Mouse (Mus musculus) layer of hippocampus, adult 8-10 months (tissue): ENCODE results near the gene Ppef2. TPM values are rescaled to one million over a fixed set of nuclear protein-coding genes. Genes with fewer than 3 reads are reported as not detected.

Experiments used
- DNase-seq, 2 experiments: peaks; one replicate each; pipeline ENCODE4 v3.0.0; 2022; ENCODE audit warnings: low spot score in 2 of 2
- total RNA-seq, 4 experiments: library from RNA; stranded (reverse); gene quantifications; 2 replicates each; pipeline ENCODE4 v1.2.4; 2022

Gene Ppef2
- 1 to 10 TPM in 1 of 4 experiments, under 1 TPM in 3; 0.34 to 1.2 (median 0.71) TPM for total RNA-seq

GRCm38 (mm10) chr5:92256218-92256617, at the start of gene Ppef2:
Ppef2 (minus strand) TSS chr5:92256278.
- DNase-seq = no peak

GRCm38 (mm10) chr5:92304291-92304690, 48.2 kb upstream of the Ppef2 start:
- no peak for DNase-seq

- no peak for DNase-seq
Observed at GRCm38 (mm10) chr5:92302149-92302840, 46.2 kb upstream of the Ppef2 start.

- DNase-seq = no peak
Observed at GRCm38 (mm10) chr5:92294525-92294924, 38.4 kb upstream of the Ppef2 start.

GRCm38 (mm10) chr5:92291652-92292414, 35.8 kb upstream of the Ppef2 start:
- no peak for DNase-seq

GRCm38 (mm10) chr5:92287840-92288239, 31.8 kb upstream of the Ppef2 start:
- no peak for DNase-seq

GRCm38 (mm10) chr5:92283107-92283506, 27.0 kb upstream of the Ppef2 start:
- DNase-seq = no peak

- no peak for DNase-seq
Observed at GRCm38 (mm10) chr5:92282571-92282970, 26.5 kb upstream of the Ppef2 start.

GRCm38 (mm10) chr5:92278942-92279537, 23.0 kb upstream of the Ppef2 start:
- DNase-seq = no peak

- peak; percentile 81 to 83 for DNase-seq
Observed at GRCm38 (mm10) chr5:92277437-92278394, 21.6 kb upstream of the Ppef2 start, which contains the start of gene Naaa. Naaa (minus strand) TSS chr5:92278170.

- no peak for DNase-seq
Observed at GRCm38 (mm10) chr5:92270496-92270895, 14.4 kb upstream of the Ppef2 start.

- DNase-seq = peak; percentile 84 to 91
Observed at GRCm38 (mm10) chr5:92263761-92264359, 7.8 kb upstream of the Ppef2 start.

GRCm38 (mm10) chr5:92262646-92263045, 6.6 kb upstream of the Ppef2 start:
- DNase-seq = no peak

- no peak for DNase-seq
Observed at GRCm38 (mm10) chr5:92254476-92254875, 1.6 kb downstream of the Ppef2 start.

- no peak for DNase-seq
Observed at GRCm38 (mm10) chr5:92252797-92253343, 3.2 kb downstream of the Ppef2 start.

- no peak for DNase-seq
Observed at GRCm38 (mm10) chr5:92252031-92252430, 4.0 kb downstream of the Ppef2 start.

GRCm38 (mm10) chr5:92248614-92249013, 7.5 kb downstream of the Ppef2 start:
- no peak for DNase-seq

- no peak for DNase-seq
Observed at GRCm38 (mm10) chr5:92245483-92245882, 10.6 kb downstream of the Ppef2 start.

- DNase-seq = no peak
Observed at GRCm38 (mm10) chr5:92244900-92245299, 11.2 kb downstream of the Ppef2 start.

- DNase-seq = peak; percentile 35 to 63
Observed at GRCm38 (mm10) chr5:92240769-92241168, 15.3 kb downstream of the Ppef2 start.
